Mouse (Mus musculus) cerebellum, adult 2 months (tissue): ENCODE results near the gene Ccnk.

Experiments used
- CTCF ChIP-seq: fragments of 200-500 bp; IDR thresholded peaks from 2 replicates; pipeline ENCODE4 v1.5.1; 2011; ENCODE audit warnings: low read depth, mild to moderate bottlenecking, control low read depth, low read length, moderate library complexity, borderline replicate concordance; ENCODE audit not compliant: insufficient read depth
- POLR2A ChIP-seq: fragments of 200-500 bp; IDR thresholded peaks from 2 replicates; pipeline ENCODE4 v1.6.1; 2011; ENCODE audit warnings: low read length, control low read depth, borderline replicate concordance; ENCODE audit not compliant: insufficient read depth

- TF ChIP-seq CTCF (no peak), POLR2A (no peak)
Observed at GRCm38 (mm10) chr12:108143624-108144498, 35.5 kb upstream of the Ccnk start.
